Mouse (Mus musculus) embryo, embryonic 10 days (tissue): ENCODE measurements at regions not wholly inside any gene's neighbourhood (a gene's known extent, or its start where the extent isn't known, plus 50 kb on each side); places are given as distances from the start of the nearest gene placed in this dataset.
"Not testable (repeated sequence)": the region's sequence is repeated elsewhere in the genome, so short reads cannot be mapped to it uniquely, and the experiment has no call there.

Experiments used
- DNase-seq: peaks from one replicate; pipeline ENCODE4 v3.0.0-alpha.2; 2015; ENCODE audit warnings: low spot score

- peak; percentile 94 for DNase-seq
Observed at GRCm38 (mm10) chr9:116426269-116426999, 251.3 kb upstream of the Tgfbr2 start.

GRCm38 (mm10) chr9:116425400-116425799 lies 250.2 kb upstream of the Tgfbr2 start:
- DNase-seq, result not testable (repeated sequence)

DNA sequence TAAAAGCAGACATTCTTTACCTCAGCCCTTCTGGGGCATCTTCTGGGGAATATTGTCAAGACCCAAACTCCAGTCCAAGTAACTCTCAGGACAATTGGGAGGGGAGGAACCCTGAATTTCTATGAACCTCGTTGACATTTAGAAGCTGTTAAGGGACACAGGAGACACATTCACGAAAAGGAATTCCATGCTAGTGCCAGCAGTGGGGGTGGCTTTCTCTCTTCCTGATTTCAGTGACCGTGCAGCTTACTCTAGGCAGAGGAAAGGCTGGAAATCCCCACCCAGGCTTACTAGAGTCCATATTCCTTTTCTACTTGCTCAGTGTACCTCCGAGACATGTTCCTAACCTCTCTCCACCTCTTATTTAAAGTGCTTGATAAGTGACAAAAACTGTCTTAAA lies 239.9 kb upstream of the Tgfbr2 start:
- no peak for DNase-seq

DNA sequence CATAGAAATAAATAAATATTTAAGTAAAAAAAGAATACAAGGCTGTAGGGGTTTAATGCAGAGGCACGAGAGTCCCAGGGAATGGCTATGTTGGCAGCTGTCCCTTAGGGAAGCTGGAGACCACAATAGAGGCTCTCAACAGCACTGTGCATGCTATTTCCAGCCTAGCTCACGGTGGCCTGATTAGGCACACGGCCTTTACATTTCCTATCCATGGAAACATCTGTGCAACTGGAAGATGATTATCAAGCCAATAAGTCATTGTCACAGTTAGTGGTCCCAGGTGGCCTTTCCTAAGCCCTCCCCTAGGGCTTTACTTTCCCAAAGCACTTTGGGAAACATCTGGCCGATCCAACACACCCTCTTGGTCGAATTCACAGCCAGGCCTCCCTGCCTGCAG lies 235.9 kb upstream of the Tgfbr2 start:
- DNase-seq, result no peak

- no peak for DNase-seq
Observed at GRCm38 (mm10) chr9:116410461-116410860, 235.3 kb upstream of the Tgfbr2 start.

DNA sequence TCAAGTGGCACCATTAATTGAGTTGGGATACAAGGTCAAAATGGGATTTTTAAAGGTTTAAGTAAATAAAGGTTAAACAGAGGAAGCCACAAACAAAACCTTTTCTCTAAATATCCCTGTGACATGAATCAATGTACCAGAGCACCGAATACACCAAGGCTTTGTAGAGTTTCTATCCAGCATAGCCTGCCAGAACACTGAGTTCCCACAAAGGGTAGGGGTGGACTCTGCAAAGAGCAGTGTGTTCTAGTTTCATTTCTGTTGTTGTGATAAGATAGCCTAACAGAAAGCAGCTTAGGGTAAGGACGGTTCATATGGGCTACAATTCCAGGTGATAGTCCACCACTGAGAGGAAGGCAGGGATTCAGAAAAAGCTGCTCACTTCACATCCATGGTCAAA lies 233.0 kb upstream of the Tgfbr2 start:
- no peak for DNase-seq

- DNase-seq, result no peak
Observed at GRCm38 (mm10) chr9:116405051-116405450, 229.9 kb upstream of the Tgfbr2 start.

DNA sequence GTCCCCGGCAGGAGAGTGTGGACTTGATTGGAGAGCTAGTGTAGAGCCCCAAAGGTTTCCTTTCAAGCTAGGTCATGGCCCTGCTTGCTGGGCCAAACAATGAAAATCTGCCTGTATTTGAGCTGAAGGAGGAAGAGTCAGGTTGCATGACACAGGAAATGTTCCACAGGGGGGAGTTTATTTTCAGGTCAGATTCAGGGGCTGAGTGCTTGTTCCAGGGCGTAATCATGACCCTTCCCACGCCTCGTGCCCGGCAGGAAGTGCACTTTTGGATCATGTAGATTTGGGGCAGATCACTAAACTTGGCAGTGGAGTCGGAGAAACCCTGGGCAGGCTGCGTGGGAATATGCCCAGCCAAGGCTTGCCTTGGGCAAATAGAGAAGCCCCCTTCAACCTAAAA lies 226.7 kb upstream of the Tgfbr2 start:
- no peak for DNase-seq

DNA sequence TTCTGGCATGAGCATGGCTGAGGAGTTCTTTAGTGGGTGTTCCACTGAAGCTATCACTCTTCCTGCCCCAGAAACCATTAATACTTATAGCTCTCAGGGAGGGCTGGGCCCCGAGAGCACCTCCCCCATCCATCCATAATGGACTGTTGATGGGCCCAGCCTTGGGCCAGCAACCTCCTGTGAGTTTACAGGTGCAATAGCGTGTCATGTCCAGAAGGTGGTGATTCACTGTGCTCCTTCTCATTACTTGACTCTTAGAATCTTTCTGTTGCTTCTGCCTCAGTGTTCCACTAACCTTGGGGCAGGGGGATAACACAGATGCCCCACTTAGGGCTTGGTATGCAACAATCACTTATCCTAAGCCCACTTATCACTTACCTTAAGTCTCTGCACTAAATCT lies 225.1 kb upstream of the Tgfbr2 start:
- DNase-seq, result peak; percentile 24

GRCm38 (mm10) chr9:116399296-116399695 lies 224.1 kb upstream of the Tgfbr2 start:
- DNase-seq, result no peak

DNA sequence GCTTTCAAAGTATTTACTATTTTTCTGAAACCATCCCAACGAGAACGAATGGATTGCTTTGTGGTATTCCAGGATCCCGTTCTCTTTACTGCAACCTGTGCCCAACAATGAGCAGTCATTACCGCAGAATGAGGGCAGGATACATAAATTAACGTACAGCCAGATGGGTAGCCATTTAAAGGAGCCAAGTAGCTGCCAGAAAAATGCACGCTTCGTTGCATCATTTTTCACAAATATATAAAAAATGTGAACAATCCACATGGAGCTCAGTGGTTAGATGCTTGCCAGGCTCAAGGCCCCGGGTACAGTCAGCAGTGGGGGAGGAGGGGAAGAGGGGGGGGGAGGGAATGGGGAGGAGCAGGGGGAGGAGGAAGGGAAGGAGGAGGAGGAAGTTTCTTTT lies 217.1 kb upstream of the Tgfbr2 start:
- DNase-seq, result no peak

DNA sequence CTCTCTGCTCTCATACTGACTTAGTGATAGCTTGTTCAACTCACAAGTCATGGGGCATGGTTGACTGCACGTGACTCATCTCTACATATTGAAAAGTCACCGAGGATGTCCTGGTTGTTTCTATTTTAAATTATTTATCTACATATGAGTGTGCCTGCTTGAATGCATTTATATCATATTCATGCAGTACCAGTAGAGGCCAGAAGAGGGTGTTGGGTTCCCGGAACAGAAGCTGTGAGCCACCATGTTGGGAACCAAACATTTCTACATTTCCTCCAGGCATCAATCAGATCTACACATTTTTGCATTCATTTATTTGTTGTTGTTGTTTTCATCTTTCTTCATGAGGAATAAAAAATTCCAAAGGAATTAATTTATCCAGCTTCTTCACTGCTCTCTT lies 214.6 kb upstream of the Tgfbr2 start:
- DNase-seq, result no peak

DNA sequence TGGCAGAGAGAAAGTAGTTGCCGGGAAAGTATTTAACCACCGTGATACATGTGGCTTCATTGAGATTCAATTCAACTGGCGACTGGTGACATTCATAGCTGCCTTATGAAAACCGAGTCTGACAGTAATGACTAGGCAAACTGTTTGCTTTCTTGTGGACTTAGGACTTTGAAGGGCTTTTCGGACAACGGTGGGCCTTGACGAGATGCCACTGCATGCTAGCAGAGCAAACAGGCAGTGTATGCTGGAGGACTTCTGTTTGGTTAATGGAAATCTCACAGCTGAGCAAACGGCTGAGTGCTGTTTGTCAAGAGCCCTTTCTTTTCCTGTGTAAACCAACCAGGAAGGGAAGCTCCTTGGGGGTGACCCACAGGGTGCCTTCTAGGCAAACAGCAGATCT lies 213.7 kb upstream of the Tgfbr2 start:
- peak; percentile 36 for DNase-seq

GRCm38 (mm10) chr9:116388025-116388424 lies 212.9 kb upstream of the Tgfbr2 start:
- DNase-seq, result no peak

GRCm38 (mm10) chr9:116384176-116385076 lies 209.3 kb upstream of the Tgfbr2 start:
- peak; percentile 70 for DNase-seq

DNA sequence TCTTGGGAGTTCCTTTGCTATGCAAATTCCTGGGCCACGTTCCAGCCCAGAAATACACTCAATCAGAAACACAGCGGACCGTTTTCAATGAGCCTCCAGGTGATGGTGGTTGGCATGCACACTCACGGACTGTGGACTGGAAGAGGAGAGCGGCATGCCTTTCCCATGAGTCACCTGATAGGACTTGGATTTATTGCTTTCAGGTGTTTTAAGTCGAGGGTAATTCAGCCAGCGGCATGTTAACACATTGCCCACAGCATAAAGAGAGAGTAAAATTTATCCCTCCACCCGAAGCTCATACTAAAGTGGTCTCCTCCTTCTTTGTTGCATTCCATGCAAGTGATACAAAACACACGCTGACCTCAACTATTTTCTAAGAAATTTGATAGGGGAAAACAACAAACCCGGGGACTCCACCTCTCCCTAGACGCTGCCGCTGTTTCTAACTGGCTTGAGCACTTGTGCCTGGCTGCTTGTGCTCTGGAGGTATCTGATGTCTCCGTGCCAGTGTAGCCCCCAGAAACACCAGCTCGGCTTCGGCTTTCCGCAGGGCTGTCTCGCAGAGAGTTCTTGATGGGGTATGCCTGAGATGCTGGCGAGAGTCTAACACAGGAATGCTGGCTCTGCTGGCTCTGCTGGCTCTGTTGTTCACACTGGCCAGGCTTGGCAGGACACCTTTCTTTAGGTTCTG lies 208.4 kb upstream of the Tgfbr2 start:
- peak; percentile 63 for DNase-seq

GRCm38 (mm10) chr9:116377706-116378105 lies 202.5 kb upstream of the Tgfbr2 start:
- DNase-seq, result no peak

DNA sequence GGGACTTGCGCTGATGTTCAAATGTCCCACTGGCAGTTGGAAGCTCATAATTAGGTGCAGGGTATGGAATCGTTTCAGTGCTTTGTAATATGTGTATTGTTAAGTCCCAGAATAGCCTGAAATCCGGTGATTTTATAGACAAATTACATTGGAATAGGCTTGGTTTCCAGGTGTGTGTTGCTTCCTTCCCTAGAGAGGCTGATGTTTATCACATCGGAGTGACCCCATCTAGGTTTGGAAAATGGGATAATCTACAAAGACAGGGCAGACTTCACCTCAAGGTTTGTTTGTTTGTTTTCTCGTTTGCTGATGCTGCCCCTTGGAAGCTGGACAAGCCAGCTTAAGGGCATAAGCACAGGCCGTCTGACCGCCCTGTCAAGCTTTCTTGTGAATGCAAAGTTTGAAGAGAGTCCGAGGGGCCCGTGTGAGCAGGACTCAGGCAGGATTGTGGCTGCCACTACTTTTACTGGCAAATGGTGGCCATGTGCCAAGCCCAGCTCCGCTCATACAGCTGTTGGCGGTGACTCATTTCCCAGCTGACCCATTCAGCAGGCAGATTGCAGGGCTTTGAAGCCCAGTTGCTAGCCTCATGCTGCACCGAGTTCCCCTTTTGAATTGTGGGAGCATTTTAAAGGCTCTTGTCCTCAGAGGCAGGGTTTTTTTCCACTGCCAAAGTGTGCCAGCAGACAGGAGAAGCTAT lies 200.6 kb upstream of the Tgfbr2 start:
- DNase-seq, result no peak

DNA sequence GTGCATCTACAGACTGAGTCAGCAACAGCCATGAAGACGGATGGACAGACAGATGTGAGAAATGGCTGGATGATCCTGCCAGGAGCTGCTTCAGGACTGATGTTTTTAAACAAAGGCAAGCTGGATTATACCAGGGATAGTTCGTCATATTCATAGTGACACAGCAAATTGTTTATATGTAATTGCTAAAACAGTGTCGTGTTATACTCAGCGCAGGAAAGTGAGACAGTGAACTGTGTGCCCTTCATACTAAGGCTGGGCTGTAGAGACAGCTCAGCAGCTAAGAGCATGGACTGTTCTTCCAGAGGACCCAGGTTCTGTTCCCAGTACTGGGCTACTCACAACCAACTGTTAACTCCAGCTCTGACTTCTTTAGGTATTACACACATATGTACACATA lies 199.2 kb upstream of the Tgfbr2 start:
- no peak for DNase-seq

GRCm38 (mm10) chr9:116373396-116373795 lies 198.2 kb upstream of the Tgfbr2 start:
- no peak for DNase-seq

DNA sequence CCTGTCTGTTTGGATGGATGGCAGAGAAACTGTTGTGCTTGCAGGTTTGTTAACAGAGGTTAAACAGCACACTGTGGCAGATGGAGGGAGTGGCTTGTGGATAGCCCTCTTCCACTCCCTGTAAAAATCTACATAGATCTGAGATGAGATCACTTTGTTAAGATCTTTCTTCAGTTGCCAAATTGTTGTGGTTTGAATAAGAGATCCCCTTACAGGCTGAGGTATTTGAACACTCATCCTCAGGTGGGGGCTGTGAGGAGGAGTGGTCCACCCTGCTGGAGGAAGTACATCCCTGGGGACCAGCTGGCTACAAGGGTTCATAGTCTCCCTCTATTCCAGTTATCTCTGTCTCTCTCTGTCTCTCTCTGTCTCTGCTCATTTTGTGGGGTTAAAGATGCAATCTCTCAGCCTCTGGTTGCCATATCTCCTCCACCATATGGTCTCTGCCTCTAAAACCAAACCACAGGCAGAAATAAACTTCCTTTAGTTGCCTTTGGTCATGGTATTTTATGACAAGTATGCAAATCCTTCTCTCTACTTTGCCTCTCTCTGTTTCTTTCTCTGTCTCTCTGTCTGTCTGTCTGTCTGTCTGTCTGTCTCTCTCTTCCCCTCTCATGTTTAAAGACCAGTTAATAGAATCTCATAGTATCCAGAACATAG lies 194.0 kb upstream of the Tgfbr2 start:
- DNase-seq, result no peak

- no peak for DNase-seq
Observed at GRCm38 (mm10) chr9:116366713-116367112, 191.6 kb upstream of the Tgfbr2 start.
